Mouse (Mus musculus) heart, embryonic 15.5 days (tissue): ENCODE data around the gene Robo4. TPM values are rescaled to one million over a fixed set of nuclear protein-coding genes. Genes with fewer than 3 reads are reported as not detected.

Experiments used
- ATAC-seq: fragments of 200-750 bp; cut with Nextera tagmentation; replicated peaks from 2 replicates; pipeline ENCODE4 v1.8.0; 2017; ENCODE audit warnings: low read depth, moderate TSS enrichment; ENCODE audit not compliant: insufficient number of reproducible peaks, insufficient read depth, low FRiP score
- H3K27ac ChIP-seq: fragments of 300-500 bp; sonication (generic); 2 replicates; pipeline ENCODE4 v1.5.1; 2015; ENCODE audit warnings: mild to moderate bottlenecking, inconsistent platforms
- H3K27me3 ChIP-seq: fragments of 300-500 bp; sonication (generic); 2 replicates; pipeline ENCODE4 v1.6.1; 2015; ENCODE audit warnings: inconsistent platforms
- H3K36me3 ChIP-seq: fragments of 300-500 bp; sonication (generic); 2 replicates; pipeline ENCODE4 v1.6.1; 2015; ENCODE audit warnings: mild to moderate bottlenecking, inconsistent platforms
- H3K4me1 ChIP-seq: fragments of 300-500 bp; sonication (generic); replicated peaks from 2 replicates; pipeline ENCODE4 v1.6.1; 2015; ENCODE audit warnings: inconsistent platforms
- H3K4me2 ChIP-seq: fragments of 300-500 bp; sonication (generic); 2 replicates; pipeline ENCODE4 v1.6.1; 2015; ENCODE audit warnings: inconsistent platforms, mild to moderate bottlenecking, moderate library complexity
- H3K4me3 ChIP-seq: fragments of 300-500 bp; sonication (generic); 2 replicates; pipeline ENCODE4 v1.5.1; 2015; ENCODE audit warnings: mild to moderate bottlenecking, inconsistent platforms
- H3K9ac ChIP-seq: fragments of 300-500 bp; sonication (generic); 2 replicates; pipeline ENCODE4 v1.6.1; 2015; ENCODE audit warnings: mild to moderate bottlenecking, inconsistent platforms
- H3K9me3 ChIP-seq: fragments of 300-500 bp; sonication (generic); replicated peaks from 2 replicates; pipeline ENCODE4 v1.6.1; 2016; ENCODE audit warnings: inconsistent platforms
- WGBS: fragments of 180-500 bp; shearing (Covaris S2); methylation state at CpG from one replicate; pipeline ENCODE4 v1.1.7; 2015; ENCODE audit warnings: mixed read lengths; 5-methylcytosine and 5-hydroxymethylcytosine counted together
- polyA plus RNA-seq: library from polyadenylated mRNA; unstranded; fragments of >200 nt; fragmentation: Nextera tagmentation; extraction: Ambion mirVana; gene quantifications from 2 replicates; pipeline ENCODE4 v1.2.1, GENCODE M21; 2015

The Robo4 gene
- polyA plus RNA-seq, 1 experiment from 2014 or later: 9.2 TPM

GRCm38 (mm10) chr9:37368081-37368830, 33.4 kb upstream of the Robo4 start:
- 64% methylated on average over 11 of the region's 11 CpGs for WGBS
- Histone ChIP-seq H3K27ac (0 out of 2 replicates have a peak overlapping the region, but pooled peaks have one; percentile 11), H3K4me2 (no peak overlapping the region), H3K9ac (no peak overlapping the region), H3K9me3 (no peaks in the 10 kb centered on the region), H3K27me3 (no peaks in the 10 kb centered on the region), H3K4me3 (no peak overlapping the region), H3K4me1 (no peaks in the 10 kb centered on the region), H3K36me3 (no peaks in the 10 kb centered on the region)
- no peak for ATAC-seq

- Histone ChIP-seq H3K4me3 (no peak overlapping the region), H3K9me3 (no peaks in the 10 kb centered on the region), H3K27me3 (no peaks in the 10 kb centered on the region), H3K36me3 (no peaks in the 10 kb centered on the region), H3K9ac (no peak overlapping the region), H3K27ac (0 out of 2 replicates have a peak overlapping the region, but pooled peaks have one; percentile 11), H3K4me1 (no peaks in the 10 kb centered on the region), H3K4me2 (no peak overlapping the region)
- ATAC-seq: no peak
- WGBS: 63% methylated on average over 8 of the region's 8 CpGs
These were observed 32.8 kb upstream of the Robo4 start for GRCm38 (mm10) chr9:37368860-37369259.

- 78% methylated on average over 7 of the region's 7 CpGs for WGBS
These were observed 30.4 kb upstream of the Robo4 start for GRCm38 (mm10) chr9:37371232-37371801.

GRCm38 (mm10) chr9:37375718-37376117, 26.0 kb upstream of the Robo4 start:
- no peaks in the 10 kb centered on the region for H3K36me3 ChIP-seq
- H3K27ac ChIP-seq: no peak overlapping the region
- H3K4me1 ChIP-seq: no peaks in the 10 kb centered on the region
- H3K4me2 ChIP-seq: no peak overlapping the region
- H3K9me3 ChIP-seq: no peaks in the 10 kb centered on the region
- no peaks in the 10 kb centered on the region for H3K27me3 ChIP-seq
- H3K4me3 ChIP-seq: no peak overlapping the region
- H3K9ac ChIP-seq: no peak overlapping the region
- 88% methylated on average over 5 of the region's 5 CpGs for WGBS
- no peak for ATAC-seq

More at GRCm38 (mm10) chr9:37371232-37371801, 30.4 kb upstream of the Robo4 start:
- H3K4me1 ChIP-seq: no peaks in the 10 kb centered on the region
- no peak overlapping the region for H3K27ac ChIP-seq
- no peaks in the 10 kb centered on the region for H3K9me3 ChIP-seq
- no peak overlapping the region for H3K4me2 ChIP-seq
- no peak overlapping the region for H3K9ac ChIP-seq
- no peak overlapping the region for H3K4me3 ChIP-seq
- no peak for ATAC-seq
- H3K36me3 ChIP-seq: no peaks in the 10 kb centered on the region
- no peaks in the 10 kb centered on the region for H3K27me3 ChIP-seq

- no peaks in the 10 kb centered on the region for H3K9me3 ChIP-seq
- no peak overlapping the region for H3K4me2 ChIP-seq
- ATAC-seq: no peak
- WGBS: 83% methylated on average over 6 of the region's 6 CpGs
- peaks cover 35% of the 10 kb centered on the region for H3K27me3 ChIP-seq
- no peak overlapping the region for H3K27ac ChIP-seq
- H3K4me1 ChIP-seq: peaks cover 8% of the 10 kb centered on the region
- H3K9ac ChIP-seq: no peak overlapping the region
- no peaks in the 10 kb centered on the region for H3K36me3 ChIP-seq
- no peak overlapping the region for H3K4me3 ChIP-seq
These were observed 18.5 kb upstream of the Robo4 start for GRCm38 (mm10) chr9:37383161-37383560.

- H3K9ac ChIP-seq: peak overlapping the region; percentile 63
- H3K36me3 ChIP-seq: no peaks in the 10 kb centered on the region
- H3K4me2 ChIP-seq: peak overlapping the region; percentile 90
- peaks cover 8% of the 10 kb centered on the region for H3K4me1 ChIP-seq
- ATAC-seq: peak; percentile 60
- no peaks in the 10 kb centered on the region for H3K9me3 ChIP-seq
- H3K27ac ChIP-seq: no peak overlapping the region
- H3K27me3 ChIP-seq: peaks cover 35% of the 10 kb centered on the region
- 6% methylated on average over 54 of the region's 54 CpGs for WGBS
- peak overlapping the region; percentile 52 for H3K4me3 ChIP-seq
These were observed 17.2 kb upstream of the Robo4 start for GRCm38 (mm10) chr9:37384284-37385182.

- whole genome bisulfite sequencing: 51% methylated on average over 2 of the region's 2 CpGs
- H3K27me3 ChIP-seq: peaks cover 7% of the 10 kb centered on the region
- H3K9ac ChIP-seq: no peak overlapping the region
- no peaks in the 10 kb centered on the region for H3K36me3 ChIP-seq
- H3K4me2 ChIP-seq: no peak overlapping the region
- no peaks in the 10 kb centered on the region for H3K4me1 ChIP-seq
- H3K27ac ChIP-seq: no peak overlapping the region
- no peak for ATAC-seq
- H3K9me3 ChIP-seq: no peaks in the 10 kb centered on the region
- no peak overlapping the region for H3K4me3 ChIP-seq
These were observed 10.8 kb upstream of the Robo4 start for GRCm38 (mm10) chr9:37390891-37391290.

GRCm38 (mm10) chr9:37392071-37392470, 9.6 kb upstream of the Robo4 start:
- WGBS: 79% methylated on average over 2 of the region's 2 CpGs
- H3K4me1 ChIP-seq: no peaks in the 10 kb centered on the region
- no peaks in the 10 kb centered on the region for H3K27me3 ChIP-seq
- no peaks in the 10 kb centered on the region for H3K9me3 ChIP-seq
- H3K9ac ChIP-seq: no peak overlapping the region
- no peak for ATAC-seq
- H3K4me3 ChIP-seq: no peak overlapping the region
- H3K4me2 ChIP-seq: no peak overlapping the region
- H3K36me3 ChIP-seq: no peaks in the 10 kb centered on the region
- H3K27ac ChIP-seq: no peak overlapping the region

- H3K4me2 ChIP-seq: no peak overlapping the region
- no peak overlapping the region for H3K27ac ChIP-seq
- no peak overlapping the region for H3K4me3 ChIP-seq
- H3K36me3 ChIP-seq: no peaks in the 10 kb centered on the region
- no peaks in the 10 kb centered on the region for H3K4me1 ChIP-seq
- 59% methylated on average over 8 of the region's 8 CpGs for WGBS
- H3K9me3 ChIP-seq: no peaks in the 10 kb centered on the region
- no peak overlapping the region for H3K9ac ChIP-seq
- H3K27me3 ChIP-seq: no peaks in the 10 kb centered on the region
- no peak for ATAC-seq
These were observed 8.1 kb upstream of the Robo4 start for GRCm38 (mm10) chr9:37393482-37394131.

GRCm38 (mm10) chr9:37400585-37400984, 1.1 kb upstream of the Robo4 start:
- H3K4me1 ChIP-seq: no peaks in the 10 kb centered on the region
- no peak overlapping the region for H3K4me2 ChIP-seq
- H3K4me3 ChIP-seq: no peak overlapping the region
- no peaks in the 10 kb centered on the region for H3K9me3 ChIP-seq
- 74% methylated on average over 2 of the region's 2 CpGs for WGBS
- no peaks in the 10 kb centered on the region for H3K27me3 ChIP-seq
- no peak overlapping the region for H3K9ac ChIP-seq
- peak overlapping the region; percentile 46 for H3K27ac ChIP-seq
- ATAC-seq: peak; percentile 51
- no peaks in the 10 kb centered on the region for H3K36me3 ChIP-seq

GRCm38 (mm10) chr9:37402501-37402900, 804 bp downstream of the Robo4 start:
- ATAC-seq: no peak
- peak overlapping the region; percentile 78 for H3K27ac ChIP-seq
- H3K9me3 ChIP-seq: no peaks in the 10 kb centered on the region
- WGBS: 79% methylated on average over 7 of the region's 7 CpGs
- H3K9ac ChIP-seq: peak overlapping the region; percentile 41; the same call in 1 of the 2 replicates
- peak overlapping the region; percentile 42 for H3K4me2 ChIP-seq
- H3K4me3 ChIP-seq: peak overlapping the region; percentile 35
- H3K27me3 ChIP-seq: no peaks in the 10 kb centered on the region
- H3K36me3 ChIP-seq: no peaks in the 10 kb centered on the region
- no peaks in the 10 kb centered on the region for H3K4me1 ChIP-seq
